Mouse (Mus musculus) midbrain, embryonic 10.5 days (tissue): ENCODE results near the gene Ugt2b36. TPM values are rescaled to one million over a fixed set of nuclear protein-coding genes. Genes with fewer than 3 reads are reported as not detected.
"Not testable (repeated sequence)": the region's sequence is repeated elsewhere in the genome, so short reads cannot be mapped to it uniquely, and the experiment has no call there.

Experiments
- DNase-seq: peaks from one replicate; pipeline ENCODE4 v3.0.0-alpha.2; 2017; ENCODE audit warnings: low spot score
- H3K27ac ChIP-seq: fragments of 300-500 bp; sonication (generic); replicated peaks from 2 replicates; pipeline ENCODE4 v1.5.1; 2016; ENCODE audit warnings: mild to moderate bottlenecking
- H3K27me3 ChIP-seq: fragments of 300-500 bp; sonication (generic); 2 replicates; pipeline ENCODE4 v1.6.1; 2016; ENCODE audit warnings: low read depth, mild to moderate bottlenecking; ENCODE audit not compliant: poor library complexity, severe bottlenecking
- H3K36me3 ChIP-seq: fragments of 300-500 bp; sonication (generic); 2 replicates; pipeline ENCODE4 v1.6.1; 2016; ENCODE audit warnings: mild to moderate bottlenecking, moderate library complexity
- H3K4me1 ChIP-seq: fragments of 300-500 bp; sonication (generic); 2 replicates; pipeline ENCODE4 v1.6.1; 2016
- H3K4me3 ChIP-seq: fragments of 300-500 bp; sonication (generic); 2 replicates; pipeline ENCODE4 v1.5.1; 2016; ENCODE audit warnings: mild to moderate bottlenecking, moderate library complexity
- H3K9me3 ChIP-seq: fragments of 300-500 bp; sonication (generic); replicated peaks from 2 replicates; pipeline ENCODE4 v1.6.1; 2016; ENCODE audit warnings: mild to moderate bottlenecking
- WGBS: fragments of 180-500 bp; shearing (Covaris S2); methylation state at CpG from one replicate; pipeline ENCODE4 v1.1.7; 2016; 5-methylcytosine and 5-hydroxymethylcytosine counted together
- polyA plus RNA-seq: library from polyadenylated mRNA; unstranded; fragments of >200 nt; fragmentation: Nextera tagmentation; extraction: Ambion mirVana; gene quantifications from 2 replicates; pipeline ENCODE4 v1.2.1, GENCODE M21; 2016

The Ugt2b36 gene
- not detected in 2 replicates for polyA plus RNA-seq

DNA sequence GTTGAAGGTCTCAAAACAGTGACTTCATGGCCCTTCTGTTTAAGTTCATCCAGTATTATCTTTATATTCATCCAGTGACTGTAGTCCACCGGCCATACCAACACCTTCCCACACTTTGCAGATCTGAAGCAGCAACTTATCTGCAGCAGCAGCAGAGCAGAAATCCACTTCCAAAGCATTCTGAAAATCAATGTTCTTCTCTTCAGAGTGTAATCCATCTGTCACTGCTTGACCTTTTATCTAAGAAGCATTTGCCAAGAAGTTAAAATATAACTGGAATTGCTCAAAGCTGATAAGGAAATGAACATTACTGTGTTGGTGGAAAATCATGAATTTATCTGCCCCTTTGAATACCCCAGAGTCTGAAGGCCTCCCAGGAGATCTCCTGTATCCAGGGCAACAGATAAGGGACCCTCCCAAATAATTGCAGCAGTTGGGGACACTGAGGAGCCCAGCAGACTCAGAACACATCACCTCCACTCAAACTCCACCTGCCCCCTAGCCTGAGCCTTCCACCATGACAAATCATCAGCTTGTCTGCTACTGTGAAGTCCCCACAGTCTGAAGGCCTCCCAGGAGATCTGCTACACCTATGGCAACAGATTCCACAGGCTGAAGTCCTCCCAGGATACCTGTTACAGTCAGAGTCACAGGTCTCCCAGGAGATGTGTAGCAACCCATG, at the start of gene Ugt2b36:
TSS of gene Ugt2b36 (minus strand) at position 210 of the 682 bp plus-strand sequence.
- no peak within 1 kb of the TSS for H3K27ac ChIP-seq
- no peaks in the 10 kb centered on the region for H3K27me3 ChIP-seq
- H3K9me3 ChIP-seq: no peaks in the 10 kb centered on the region
- 95% methylated on average over 1 of the region's 1 CpGs for WGBS
- H3K4me3 ChIP-seq: no peak within 1 kb of the TSS
- no peaks in the 10 kb centered on the region for H3K36me3 ChIP-seq
- no peaks in the 10 kb centered on the region for H3K4me1 ChIP-seq
- DNase-seq: no peak

DNA sequence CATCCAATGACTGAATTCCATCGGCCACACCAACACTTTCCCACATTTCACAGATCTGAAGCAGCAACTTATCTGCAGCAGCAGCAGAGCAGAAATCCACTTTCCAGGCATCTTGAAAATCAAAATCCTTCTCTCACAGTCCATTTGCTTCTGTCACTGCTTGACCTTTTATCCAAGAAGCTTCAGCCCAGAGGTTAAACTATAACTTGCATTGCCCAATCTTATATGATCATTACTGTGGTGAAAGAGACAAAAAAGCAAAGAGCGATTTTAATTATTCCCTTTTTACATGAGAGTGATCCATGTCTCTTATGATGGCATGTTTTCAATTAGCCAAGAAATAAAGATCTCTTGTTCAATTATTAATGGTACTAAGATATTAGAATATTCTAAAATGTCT, 47.8 kb upstream of the Ugt2b36 start, which contains the start of gene Ugt2b5:
TSS of gene Ugt2b5 (minus strand) at position 123 of the 400 bp plus-strand sequence.
- DNase-seq, H3K36me3 ChIP-seq, H3K27me3 ChIP-seq, H3K27ac ChIP-seq, H3K4me1 ChIP-seq, H3K4me3 ChIP-seq, H3K9me3 ChIP-seq: not testable (repeated sequence)
- 91% methylated on average over 2 of the region's 2 CpGs for WGBS

DNA sequence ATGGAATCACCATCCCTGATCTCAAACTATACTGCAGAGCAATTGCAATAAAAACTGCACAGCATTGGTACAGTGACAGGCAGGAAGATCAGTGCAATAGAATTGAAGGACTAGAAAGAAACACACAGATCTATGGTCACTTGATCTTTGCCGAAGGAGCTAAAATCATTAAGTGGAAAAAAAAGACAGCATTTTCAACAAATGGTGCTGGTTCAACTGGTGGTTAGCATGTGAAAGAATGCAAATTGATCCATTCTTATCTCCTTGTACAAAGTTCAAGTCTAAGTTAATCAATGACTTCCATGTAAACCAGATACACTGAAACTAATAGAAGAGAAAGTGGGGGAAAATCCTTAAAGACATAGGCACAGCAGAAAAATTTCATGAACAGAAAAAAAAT, 11.3 kb upstream of the Ugt2b36 start:
- 88% methylated on average over 1 of the region's 1 CpGs for WGBS
- not testable (repeated sequence) for H3K4me1 ChIP-seq, DNase-seq, H3K36me3 ChIP-seq, H3K27me3 ChIP-seq, H3K27ac ChIP-seq, H3K9me3 ChIP-seq, H3K4me3 ChIP-seq

DNA sequence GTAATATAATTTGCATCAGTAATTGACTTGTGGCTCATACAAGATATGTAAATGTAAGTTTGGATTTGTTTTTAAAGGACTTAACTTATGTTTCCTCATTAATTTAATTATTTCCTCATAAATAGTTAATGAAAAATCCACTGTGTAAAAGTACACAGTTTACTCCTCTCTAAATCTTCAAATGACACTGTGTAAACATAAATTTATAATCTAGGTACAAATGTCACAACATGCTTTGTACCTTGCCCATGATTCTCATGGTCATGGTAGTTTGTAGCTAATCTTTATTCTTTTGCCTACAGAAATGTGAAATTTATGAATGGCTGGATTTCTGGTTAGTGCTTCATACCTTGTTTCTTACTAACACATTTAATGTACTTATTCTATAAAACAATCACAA, 1.2 kb downstream of the Ugt2b36 start:
- no peak overlapping the region for H3K27ac ChIP-seq
- no peaks in the 10 kb centered on the region for H3K9me3 ChIP-seq
- H3K27me3 ChIP-seq: no peaks in the 10 kb centered on the region
- no peaks in the 10 kb centered on the region for H3K4me1 ChIP-seq
- H3K36me3 ChIP-seq: no peaks in the 10 kb centered on the region
- DNase-seq: no peak
- H3K4me3 ChIP-seq: no peak overlapping the region

DNA sequence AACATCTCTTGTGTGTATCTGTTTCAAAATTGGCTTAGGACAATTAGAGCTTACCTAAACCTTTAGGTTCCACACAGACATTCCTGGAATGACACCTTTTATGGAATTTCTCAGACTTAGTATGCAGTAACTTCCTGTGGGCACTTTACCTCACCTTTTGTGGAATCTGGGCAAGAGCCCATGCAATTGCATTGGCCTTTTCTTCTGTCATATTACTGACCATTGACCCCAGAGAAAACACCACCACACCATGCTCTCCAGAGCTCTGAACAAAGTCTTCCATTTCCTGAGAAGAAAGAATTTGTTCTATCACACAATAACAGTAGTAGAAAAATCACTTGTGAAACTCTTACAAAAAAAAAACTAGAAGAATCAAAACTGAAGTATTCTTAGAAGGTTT, 3.1 kb downstream of the Ugt2b36 start:
- no peak for DNase-seq
- Histone ChIP-seq H3K9me3 (no peaks in the 10 kb centered on the region), H3K4me1 (no peaks in the 10 kb centered on the region), H3K27ac (no peak overlapping the region), H3K4me3 (no peak overlapping the region), H3K36me3 (no peaks in the 10 kb centered on the region), H3K27me3 (no peaks in the 10 kb centered on the region)

DNA sequence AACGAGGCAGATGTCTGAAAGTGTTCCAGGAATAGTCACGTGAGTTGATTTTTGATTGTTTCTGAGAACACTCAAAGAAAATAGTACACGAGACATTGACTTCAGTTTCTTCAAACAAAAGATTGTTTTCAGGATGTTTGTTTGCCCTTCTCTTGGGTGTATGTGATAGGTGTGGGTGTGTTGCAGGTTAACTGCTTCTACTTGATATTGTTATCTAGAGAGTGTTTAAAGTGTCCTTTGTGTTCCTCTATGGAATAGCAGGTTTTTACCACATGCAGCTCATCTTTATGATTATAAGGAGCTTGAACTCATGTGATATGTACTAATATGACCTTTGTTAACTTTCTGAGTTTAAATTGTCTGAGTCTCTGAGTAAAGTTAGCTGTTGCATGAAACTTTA, 6.1 kb downstream of the Ugt2b36 start:
- 79% methylated on average over 3 of the region's 3 CpGs for WGBS
- no peaks in the 10 kb centered on the region for H3K4me1 ChIP-seq

DNA sequence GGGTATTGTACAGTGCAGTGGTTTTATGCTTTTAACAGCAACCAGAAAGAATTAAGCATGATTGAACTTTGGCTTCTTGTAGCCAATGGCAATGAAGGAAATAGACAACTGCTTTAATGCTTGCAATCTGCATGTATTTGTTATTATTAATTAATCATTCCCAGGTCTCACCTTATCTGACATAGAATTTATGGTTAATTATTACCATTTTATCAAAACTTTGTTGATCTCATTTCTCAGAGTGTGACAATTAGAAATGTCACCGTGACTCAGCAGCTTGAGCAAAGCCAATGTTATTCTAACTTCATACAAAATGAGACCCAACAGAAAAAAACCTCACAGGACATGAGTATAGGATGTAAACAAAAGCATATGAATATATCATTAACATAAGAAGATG, 61.7 kb downstream of the Ugt2b36 start:
- Histone ChIP-seq H3K27me3 (no peaks in the 10 kb centered on the region), H3K36me3 (no peaks in the 10 kb centered on the region), H3K4me1 (no peaks in the 10 kb centered on the region), H3K9me3 (no peaks in the 10 kb centered on the region), H3K27ac (no peak overlapping the region), H3K4me3 (no peak overlapping the region)
- WGBS: 89% methylated on average over 1 of the region's 1 CpGs
- DNase-seq: no peak

More for the DNA sequence above, 6.1 kb downstream of the Ugt2b36 start:
- no peak overlapping the region for H3K27ac ChIP-seq
- DNase-seq: no peak
- no peak overlapping the region for H3K4me3 ChIP-seq
- no peaks in the 10 kb centered on the region for H3K27me3 ChIP-seq
- H3K36me3 ChIP-seq: no peaks in the 10 kb centered on the region
- no peaks in the 10 kb centered on the region for H3K9me3 ChIP-seq

DNA sequence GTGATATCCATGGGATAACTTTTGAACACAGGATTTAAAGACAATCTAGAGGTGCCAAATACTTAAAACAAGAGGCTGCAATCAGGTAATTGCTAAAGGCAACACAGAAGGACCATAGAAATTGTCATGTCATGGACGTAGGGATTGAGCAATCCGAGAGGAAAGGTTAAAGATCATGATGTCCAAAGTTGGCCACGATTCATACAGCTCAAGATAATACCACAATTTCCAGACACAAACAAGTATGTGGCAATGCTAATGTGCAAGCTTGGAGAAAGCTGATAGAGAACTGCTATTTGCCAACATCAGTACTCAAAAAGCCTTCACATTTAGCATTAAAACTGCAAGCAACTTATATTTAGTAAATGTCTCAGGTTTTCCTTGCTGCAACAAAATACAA, 65.0 kb downstream of the Ugt2b36 start:
- WGBS: 88% methylated on average over 3 of the region's 3 CpGs
- no peaks in the 10 kb centered on the region for H3K4me1 ChIP-seq

More for the DNA sequence above, 65.0 kb downstream of the Ugt2b36 start:
- H3K9me3 ChIP-seq: no peaks in the 10 kb centered on the region
- H3K27ac ChIP-seq: no peak overlapping the region
- no peak overlapping the region for H3K4me3 ChIP-seq
- H3K27me3 ChIP-seq: no peaks in the 10 kb centered on the region
- no peaks in the 10 kb centered on the region for H3K36me3 ChIP-seq
- no peak for DNase-seq

Other genes starting within 250 kb of the Ugt2b36 start
- not detected in 2 replicates for gene Ugt2b34, start 185.6 kb downstream of the Ugt2b36 start, polyA plus RNA-seq
- not detected in 2 replicates for gene Ugt2b1, start 166.0 kb downstream of the Ugt2b36 start, polyA plus RNA-seq
- gene Ugt2b35, start 91.7 kb downstream of the Ugt2b36 start, polyA plus RNA-seq: not detected in 2 replicates
- gene Ugt2b5, start 47.8 kb upstream of the Ugt2b36 start, polyA plus RNA-seq: not detected in 2 replicates
- not detected in 2 replicates for gene Ugt2b37, start 162.2 kb upstream of the Ugt2b36 start, polyA plus RNA-seq
- gene Ugt2a3, start 244.6 kb upstream of the Ugt2b36 start, polyA plus RNA-seq: not detected in 2 replicates